Mouse (Mus musculus): ENCODE data around the gene Dynlt1f.
"Not testable (repeated sequence)": the region's sequence is repeated elsewhere in the genome, so short reads cannot be mapped to it uniquely, and the experiment has no call there.

GRCm38 (mm10) chr17:6686299-6686971 is 30.7 kb upstream of the Dynlt1f start:
- not testable (repeated sequence) for TF ChIP-seq POLR2A (IDR thresholded peaks at IDR 0.05; ENCODE audit: borderline replicate concordance, low read depth, low read length); CTCF (IDR thresholded peaks at IDR 0.05; ENCODE audit: low read depth, low read length)

Data from bone marrow macrophage, adult 2 months (primary cell).